ENCODE assay signal across 18 mouse cellular contexts in genomic region chr13:43847186-43847585, GRCm38 (mm10).
"Had no signal": no experiment of that assay in that cellular context is flagged by ENCODE, and none has a peak within 500 bp of the region (broad histone marks: within the 10 kb centered on the region; RNA-seq: fewer than 3 reads in every experiment).

No protein-coding gene starts in this region.

- H3K27me3 ChIP-seq: neural tube, embryonic 13.5 days; neural tube, embryonic 15.5 days had no signal

- H3K9me3 ChIP-seq: midbrain, embryonic 10.5 days; midbrain, embryonic 13.5 days; neural tube, embryonic 13.5 days; neural tube, embryonic 15.5 days had no signal

- ATAC-seq: midbrain, embryonic 13.5 days; midbrain, embryonic 16.5 days had no signal

- DNase-seq: lung, adult 18-20 months; lung, embryonic 14.5 days; lung, postnatal 10 days; lung, postnatal 4 days; retina, postnatal 1 day; right cerebral cortex, adult 18-20 months; right cerebral cortex, postnatal 25 days; right cerebral cortex, postnatal 4 days; spleen, adult 18-20 months; thymus, adult 18-20 months; thymus, postnatal 14 days; thymus, postnatal 36 days had no signal

- H3K36me3 ChIP-seq: midbrain, embryonic 10.5 days; midbrain, embryonic 13.5 days; neural tube, embryonic 13.5 days; neural tube, embryonic 15.5 days had no signal

- H3K4me3 ChIP-seq: midbrain, embryonic 10.5 days; midbrain, embryonic 13.5 days; myocyte; neural tube, embryonic 13.5 days; neural tube, embryonic 15.5 days had no signal

- H3K4me2 ChIP-seq: lung, embryonic 14.5 days; midbrain, embryonic 13.5 days; neural tube, embryonic 13.5 days; neural tube, embryonic 15.5 days had no signal

- H3K27ac ChIP-seq: midbrain, embryonic 10.5 days; midbrain, embryonic 13.5 days; neural tube, embryonic 13.5 days; neural tube, embryonic 15.5 days had no signal

- H3K9ac ChIP-seq: lung, embryonic 14.5 days; midbrain, embryonic 13.5 days; neural tube, embryonic 13.5 days; neural tube, embryonic 15.5 days had no signal
